9 mouse cellular contexts compared by ENCODE assay signal in the genomic region with DNA sequence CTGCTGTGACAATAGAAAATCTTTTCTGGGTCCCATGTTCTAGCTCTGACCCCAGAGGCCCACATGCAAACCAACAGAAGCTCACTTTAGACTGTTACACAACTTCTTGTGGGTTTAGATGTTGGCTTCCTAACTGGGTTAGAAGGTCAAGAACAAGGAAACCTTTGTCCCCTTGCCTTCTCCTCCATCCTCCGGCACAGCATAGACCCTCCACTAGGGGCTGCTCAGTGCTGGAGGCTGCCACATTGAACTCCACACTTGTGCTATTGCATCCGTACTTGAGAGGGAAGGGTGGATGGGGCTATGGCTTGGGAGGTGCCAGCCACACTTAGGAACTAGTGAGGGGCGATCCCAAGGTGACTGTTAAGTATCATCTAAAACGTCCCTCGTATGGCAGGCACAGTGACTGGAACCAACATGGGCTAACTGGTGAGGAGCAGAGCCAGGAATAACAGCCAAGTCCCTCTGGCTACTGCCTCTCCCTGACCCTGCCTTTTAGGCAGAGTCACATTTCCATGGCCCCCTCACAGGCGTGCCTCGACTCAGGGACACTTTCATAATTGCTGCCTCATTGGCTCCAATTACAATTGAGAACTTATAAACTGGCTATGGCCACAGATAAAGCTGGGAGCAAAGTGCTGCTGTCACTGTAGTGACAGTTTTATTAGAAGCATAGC.
DNase-seq lines count a peak whose midpoint lies in the region; ATAC-seq lines count a peak whose summit lies in the region.
"Had no signal": no experiment of that assay in that cellular context is flagged by ENCODE, and none has a peak within 500 bp of the region (broad histone marks: within the 10 kb centered on the region; RNA-seq: fewer than 3 reads in every experiment).

No protein-coding gene starts in this region.

- peak; percentile 55 for DNase-seq in adrenal gland, postnatal 10 days
- no peak for DNase-seq in adrenal gland, postnatal 4 days (ENCODE audit: low spot score in 2 of 2)
- peak; percentile 43 for DNase-seq in kidney, adult 9 months
- DNase-seq in kidney, postnatal 14 days, result no peak
- peak; percentile 65 for DNase-seq in 416B (ENCODE audit: low read depth)
- DNase-seq in gastrocnemius, postnatal 25 days, result peak; percentile 40
- DNase-seq in cerebellum, adult 18-20 months, result no peak
- DNase-seq: lung, postnatal 14 days had no signal

- ATAC-seq in CD4-positive, CD25-positive, alpha-beta regulatory T cell, adult 4 months, result no peak

Comparison
In these comparisons a context has a peak if more than half of its experiments do, and no peak if none do; other contexts are left out.
1. DNase-seq: peak in adrenal gland, postnatal 10 days (single experiment), kidney, adult 9 months (single experiment), 416B (single experiment) and gastrocnemius, postnatal 25 days (single experiment); none in adrenal gland, postnatal 4 days (0 of 2), kidney, postnatal 14 days (single experiment) and cerebellum, adult 18-20 months (0 of 2).